Mouse (Mus musculus): ENCODE measurements around the gene Zfp592.
"Not testable (repeated sequence)": the region's sequence is repeated elsewhere in the genome, so short reads cannot be mapped to it uniquely, and the experiment has no call there.

Gene Zfp592

DNA sequence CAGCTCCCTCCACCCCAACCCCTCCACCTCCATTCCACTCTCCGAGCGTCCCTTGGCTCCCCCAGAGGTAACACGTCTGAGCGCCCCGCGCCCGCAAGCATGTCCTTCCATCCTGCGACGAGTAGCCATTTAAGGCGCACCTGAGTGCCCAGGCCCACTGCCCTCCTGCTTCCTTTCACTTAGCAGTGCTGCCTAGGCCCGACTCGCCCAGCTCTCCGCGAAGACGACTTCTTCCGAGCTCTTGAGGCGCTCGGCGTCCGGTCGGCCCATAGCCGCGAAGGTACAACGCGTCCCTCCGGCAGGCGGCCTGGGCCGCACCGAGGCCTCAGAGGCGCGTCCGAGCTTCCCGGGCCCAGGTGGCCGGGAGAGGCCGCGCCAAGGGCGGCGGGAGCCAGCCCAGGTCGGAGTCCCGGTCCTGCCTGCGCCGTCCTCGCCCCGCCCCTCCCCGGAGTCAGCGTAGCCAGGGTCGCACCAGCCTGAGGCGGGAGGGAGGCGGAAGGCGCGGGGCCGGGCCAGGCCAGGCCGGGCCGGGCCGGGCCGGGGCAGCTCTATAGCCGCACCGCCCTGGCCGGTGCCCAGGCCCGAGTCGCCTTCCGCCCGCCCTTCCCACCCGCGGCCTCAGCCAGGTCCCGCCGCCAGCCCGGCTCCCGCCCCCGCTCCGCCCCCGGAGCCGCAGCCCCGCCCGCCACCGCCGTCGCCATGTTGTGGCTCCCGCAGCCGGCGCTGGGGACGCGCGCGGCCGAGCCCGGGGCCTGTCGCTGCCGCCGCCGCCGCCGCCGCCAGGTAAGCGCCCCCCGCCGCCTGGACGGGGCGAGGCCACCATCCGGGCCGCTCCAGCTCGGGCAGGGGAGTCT lies at the start of gene Zfp592:
Gene Zfp592 (plus strand): TSS at position 702 of the 854 bp plus-strand sequence.
- peak; percentile 91 to 96 for DNase-seq

DNA sequence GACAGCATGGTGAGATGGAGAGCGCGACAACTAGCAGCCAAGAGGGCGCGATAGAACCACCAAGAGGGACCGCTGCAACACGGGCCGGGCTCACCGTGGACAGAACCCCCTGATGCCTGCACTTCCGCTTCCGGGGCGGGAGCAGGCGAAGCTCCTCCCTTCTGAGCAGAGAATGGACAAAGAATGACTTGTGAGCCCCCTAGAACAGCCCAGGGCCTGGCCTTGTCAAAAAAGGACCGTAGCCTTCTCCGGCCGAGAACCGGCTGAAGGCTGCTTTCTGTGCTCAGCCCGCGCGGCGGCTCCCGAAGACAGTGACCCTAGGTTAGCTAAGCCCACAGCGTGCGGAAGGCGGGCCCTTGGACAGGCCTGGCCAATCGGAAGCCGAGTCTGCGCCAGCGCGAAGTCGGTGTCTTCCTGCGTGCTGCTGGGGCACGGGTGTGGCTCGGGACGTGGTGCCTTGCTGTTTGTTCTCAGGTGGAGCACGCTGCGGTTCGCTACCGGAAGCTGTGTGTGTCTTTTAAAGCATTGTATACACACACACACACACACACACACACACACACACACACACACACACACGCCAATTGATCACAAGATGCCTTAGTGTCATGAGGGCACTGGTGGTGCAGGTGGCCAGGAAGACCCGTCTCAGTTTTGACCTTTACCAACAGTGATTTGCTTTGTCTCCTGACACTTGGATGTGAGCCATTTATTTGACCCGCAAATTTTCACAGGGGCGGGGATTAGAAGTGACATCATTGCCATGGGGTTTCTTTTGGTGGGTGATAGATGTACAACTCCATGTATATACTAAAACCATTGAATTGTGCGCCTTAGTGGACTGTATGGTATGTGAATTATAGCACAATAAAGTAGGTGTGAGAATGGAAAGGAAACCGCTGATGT lies 45.8 kb upstream of the Zfp592 start, which contains the start of gene Sec11a:
Gene Sec11a (minus strand): TSS at position 336 of the 906 bp plus-strand sequence.
- peak; percentile 97 to 98 for DNase-seq

DNA sequence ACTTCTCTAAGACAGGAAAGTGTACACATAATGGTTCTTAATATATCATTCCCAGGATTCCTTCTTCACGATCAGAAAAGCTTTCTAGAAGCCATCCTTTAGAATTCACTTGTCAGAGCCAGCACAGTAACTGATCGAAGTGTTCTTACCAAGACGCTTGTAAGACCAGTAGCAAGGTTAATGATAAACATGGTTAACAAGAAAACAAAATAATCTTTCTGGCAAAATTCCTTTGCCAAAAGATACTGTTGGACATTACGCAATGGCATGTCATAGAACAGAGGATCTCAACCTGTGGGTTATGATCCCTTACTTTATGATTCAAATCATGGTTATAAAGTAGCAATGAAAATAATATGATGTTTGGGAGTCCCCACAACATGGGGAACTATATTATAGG lies 42.0 kb upstream of the Zfp592 start:
- no peak for DNase-seq

DNA sequence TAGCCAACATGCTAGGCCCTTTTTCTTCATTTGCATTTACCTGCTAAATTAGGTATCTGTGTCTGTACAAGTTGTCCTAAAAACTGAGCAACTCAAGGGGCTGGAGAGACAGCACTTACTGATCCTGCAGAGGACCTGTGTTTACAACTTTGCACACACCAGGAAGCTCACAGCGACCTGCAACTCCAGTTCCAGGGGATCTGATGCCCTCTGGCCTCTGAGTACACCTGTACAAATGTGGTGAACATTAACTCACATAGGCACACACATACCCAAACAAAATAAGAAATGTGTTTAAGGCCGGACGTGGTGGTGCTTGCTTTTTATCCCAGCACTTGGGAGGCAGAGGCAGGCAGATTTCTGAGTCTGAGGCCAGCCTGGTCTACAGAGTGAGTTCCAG lies 41.3 kb upstream of the Zfp592 start:
- DNase-seq: no peak

DNA sequence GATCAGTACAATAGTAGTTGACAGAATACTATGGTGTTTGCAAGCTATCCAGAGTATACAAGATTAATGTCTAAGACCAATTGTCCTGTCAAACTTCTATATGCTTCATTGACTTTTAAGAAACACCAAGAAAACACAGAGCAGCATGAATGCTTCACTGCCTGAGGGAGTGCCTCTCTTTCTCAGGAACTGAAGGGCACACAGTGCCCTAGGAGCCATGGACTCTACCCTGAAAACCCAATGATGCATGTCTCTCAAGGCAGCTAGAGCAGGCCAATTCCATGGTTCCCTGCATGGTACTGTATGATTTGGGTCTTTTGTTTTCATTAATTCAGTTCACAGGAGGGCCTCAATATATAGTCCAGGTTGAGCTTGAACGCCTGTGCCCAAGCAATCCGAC lies 39.2 kb upstream of the Zfp592 start:
- no peak for DNase-seq

DNA sequence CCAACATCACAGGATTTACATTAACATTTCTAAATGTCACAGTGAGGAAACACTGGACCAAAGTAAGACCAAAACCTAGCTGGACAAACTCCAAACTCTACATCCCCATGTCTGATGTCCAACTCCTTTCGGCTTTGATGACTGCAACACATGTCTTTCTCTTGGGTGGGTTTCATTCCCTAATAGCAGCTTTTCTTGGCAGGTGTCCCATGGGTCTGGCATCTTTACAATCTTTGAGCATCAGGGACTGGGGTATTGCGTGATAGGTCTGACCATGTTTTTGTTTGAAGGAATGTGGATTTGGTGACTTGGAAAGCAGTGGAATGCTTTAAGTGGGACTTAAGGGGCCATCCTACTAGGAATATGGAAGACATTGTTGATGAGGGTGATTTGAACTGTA lies 36.6 kb upstream of the Zfp592 start:
- no peak for DNase-seq

DNA sequence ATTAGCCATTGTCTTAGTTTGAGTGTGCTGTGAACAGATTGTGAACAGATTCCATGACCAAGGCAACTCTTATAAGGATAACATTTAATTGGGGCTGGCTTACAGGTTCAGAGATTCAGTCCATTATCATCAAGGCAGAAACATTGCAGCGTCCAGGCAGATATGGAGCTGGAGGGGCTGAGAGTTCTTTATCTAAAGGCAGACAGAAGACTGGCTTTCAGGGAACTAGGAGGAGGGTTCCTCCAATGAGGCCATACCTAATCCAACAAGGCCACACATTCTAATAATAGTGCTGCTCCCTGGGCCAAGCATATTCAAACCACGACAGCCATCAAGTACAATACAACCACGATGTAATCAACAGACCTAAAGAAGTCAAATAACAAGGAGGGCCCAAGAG lies 34.5 kb upstream of the Zfp592 start:
- no peak for DNase-seq

DNA sequence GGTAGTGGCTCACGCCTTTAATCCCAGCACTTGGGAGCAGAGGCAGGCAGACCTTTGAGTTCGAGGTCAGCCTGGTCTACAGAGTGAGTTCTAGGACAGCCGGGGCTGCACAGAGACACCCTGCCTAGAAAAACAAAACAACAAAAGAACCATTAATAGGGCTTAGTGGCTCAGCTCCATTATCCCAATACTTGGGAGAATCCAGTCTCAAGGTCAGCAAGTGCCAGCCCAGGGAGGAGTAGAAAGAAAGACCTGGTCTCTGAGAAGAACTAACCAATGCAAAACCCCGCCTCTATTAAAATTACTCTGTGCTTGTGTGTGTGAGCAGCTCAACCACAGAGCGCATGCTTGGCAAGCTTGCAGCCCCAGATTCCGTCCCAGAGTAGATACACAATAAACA lies 30.7 kb upstream of the Zfp592 start:
- no peak for DNase-seq

DNA sequence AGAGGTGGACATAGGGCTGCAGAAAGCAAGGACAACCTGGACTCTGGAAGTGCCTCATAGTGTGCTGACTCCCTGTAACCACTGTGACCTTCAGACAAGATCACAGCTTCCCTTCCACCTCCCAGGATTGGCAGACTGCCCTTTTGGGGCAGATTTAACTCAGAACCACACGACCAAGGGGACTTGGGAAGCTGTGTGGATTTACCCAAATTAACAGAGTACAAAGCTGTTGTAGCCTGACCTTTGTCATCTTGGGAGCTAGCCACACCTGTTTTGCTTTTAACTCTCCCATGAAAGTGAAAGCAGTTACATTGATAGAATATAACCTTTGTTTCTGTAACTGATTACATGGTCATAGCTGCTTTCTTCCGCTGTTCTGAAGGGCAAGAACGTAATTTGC lies 22.6 kb upstream of the Zfp592 start:
- DNase-seq: no peak

DNA sequence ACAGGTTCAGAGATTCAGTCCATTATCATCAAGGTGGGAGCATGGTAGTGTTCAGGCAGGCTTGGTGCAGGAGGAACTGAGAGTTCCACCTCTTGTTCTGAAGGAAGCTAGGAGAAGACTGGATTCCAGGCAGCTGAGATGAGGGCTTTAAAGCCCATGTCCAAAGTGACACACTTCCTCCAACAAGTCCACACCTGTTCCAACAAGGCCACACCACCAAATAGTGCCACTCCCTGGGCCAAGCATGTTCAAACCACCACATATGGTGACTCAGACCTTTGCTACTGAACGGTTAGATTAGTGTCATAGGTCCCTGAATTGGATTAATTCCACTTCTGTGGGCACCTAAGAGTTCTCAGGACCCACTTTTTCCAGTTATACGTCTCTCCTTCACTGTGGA lies 22.1 kb upstream of the Zfp592 start:
- DNase-seq: no peak

DNA sequence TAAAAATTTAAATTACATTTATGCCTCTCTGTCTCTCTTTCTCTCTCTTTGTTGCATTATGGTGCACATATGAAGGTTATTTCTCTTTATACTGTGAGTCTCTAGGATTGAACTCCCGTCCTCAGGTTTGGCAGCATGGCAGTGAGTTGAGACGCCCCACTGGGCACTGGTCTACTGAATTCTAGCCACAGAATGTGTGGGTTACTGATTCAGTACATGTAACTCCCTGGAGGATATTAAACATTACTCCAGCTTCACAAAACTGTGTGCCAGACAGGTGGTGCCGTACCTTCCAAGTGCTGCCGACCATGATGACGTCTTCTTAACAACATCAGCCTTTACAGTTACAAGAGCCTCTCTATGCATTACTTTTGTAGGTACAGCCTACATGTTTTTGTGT lies 21.4 kb upstream of the Zfp592 start:
- DNase-seq: no peak

DNA sequence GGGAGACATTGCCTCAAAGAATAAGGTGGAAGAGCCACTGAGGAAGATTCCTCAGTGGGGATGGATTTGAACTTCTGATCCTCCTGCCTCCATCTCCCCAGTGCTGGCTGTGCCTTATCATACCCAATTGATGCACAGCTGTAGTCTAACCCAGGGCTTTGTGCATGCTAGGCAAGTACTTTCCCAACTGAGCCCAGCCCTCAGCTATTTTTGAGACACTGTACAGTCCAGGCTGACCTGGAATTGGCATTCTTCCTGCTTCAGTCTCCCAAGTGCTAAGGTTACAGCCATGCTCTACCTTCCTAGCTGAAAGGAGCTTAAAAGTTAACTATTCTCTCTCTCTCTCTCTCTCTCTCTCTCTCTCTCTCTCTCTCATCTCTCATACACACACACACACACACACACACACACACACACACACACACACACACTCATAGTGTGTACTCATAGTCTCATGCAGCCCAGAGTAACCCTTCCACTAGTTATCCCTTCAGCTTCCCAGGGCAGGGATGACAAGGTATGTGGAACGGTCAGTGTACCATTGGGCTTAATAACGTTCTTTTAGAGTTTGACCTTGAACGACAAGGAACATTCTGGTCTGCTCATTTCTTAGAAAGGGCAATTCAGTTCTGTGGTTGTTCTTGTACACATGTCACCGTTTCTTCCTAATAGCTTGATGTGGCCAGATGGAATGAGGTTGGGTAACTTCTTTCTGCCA lies 20.4 kb upstream of the Zfp592 start:
- not testable (repeated sequence) for DNase-seq

DNA sequence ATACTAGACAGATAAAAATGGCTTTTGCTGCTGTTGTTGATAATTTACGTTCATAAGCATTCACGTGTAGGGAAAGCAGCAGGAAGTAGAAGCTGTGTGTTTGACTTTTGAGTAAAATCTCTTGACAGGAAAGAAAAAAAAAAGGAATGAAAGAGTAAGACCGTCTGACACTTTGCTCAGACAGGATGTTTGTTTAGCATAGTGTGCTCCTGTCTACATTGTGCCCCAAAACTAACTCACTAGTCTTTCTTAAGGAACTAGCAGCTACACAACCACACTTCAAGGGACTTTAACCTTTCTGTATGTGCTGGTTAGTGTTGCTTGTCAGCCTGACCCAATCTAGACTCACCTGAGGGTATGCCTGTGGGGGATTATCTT lies 19.9 kb upstream of the Zfp592 start:
- DNase-seq: not testable (repeated sequence)

DNA sequence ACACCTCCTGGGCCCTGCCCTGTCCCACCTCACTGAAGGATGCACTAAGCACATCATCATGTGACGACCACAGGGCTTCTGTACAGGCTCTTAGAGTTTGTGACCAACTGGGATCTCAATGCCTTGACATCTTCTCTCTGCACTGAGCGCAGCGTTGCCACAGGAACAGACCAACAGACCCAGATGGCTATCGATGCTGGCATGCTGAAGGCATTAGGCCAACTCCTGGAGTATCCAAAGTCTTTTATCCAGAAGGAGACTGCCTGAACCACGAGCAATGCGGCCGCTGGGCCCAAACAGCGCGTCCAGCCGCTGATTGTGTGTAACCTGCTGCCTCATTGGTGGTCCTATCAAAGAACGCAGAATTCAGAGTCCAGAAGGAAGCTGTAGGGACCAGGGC lies 12.9 kb upstream of the Zfp592 start:
- peak; percentile 21 to 25 for DNase-seq

DNA sequence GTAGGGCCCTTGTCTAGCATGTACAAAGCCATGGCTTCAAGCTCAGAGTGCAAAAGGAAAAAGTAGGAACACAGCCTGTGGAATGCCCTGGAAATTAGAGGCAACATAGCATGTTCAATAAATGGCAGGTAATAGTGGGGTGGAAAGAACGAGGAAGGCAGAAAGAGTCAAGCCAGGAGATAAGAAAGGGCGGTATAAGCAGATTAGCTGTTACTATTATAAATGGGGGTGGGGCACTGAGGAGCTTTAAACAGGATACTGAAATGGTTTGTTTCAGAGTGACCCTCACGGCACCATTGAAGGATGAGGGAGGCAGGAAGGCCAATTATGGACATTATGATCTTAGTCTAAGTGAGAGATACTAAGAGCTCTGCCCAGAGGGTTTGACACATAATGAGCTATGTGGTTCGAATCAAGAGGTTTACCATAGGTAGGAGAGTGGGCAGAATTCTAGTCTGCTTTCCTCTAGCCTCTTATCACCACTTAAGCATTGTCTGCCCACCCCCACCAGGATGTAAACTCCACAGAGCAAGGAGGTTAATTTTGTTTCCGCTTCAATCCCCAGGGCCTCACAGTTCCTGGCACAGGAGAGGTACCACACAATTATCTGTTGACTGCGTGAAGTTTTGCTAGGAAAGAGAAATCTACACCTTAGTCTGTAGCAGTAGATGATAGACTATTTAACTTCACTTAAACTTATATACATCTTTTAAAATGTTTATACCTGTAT lies 6.9 kb upstream of the Zfp592 start:
- no peak for DNase-seq

DNA sequence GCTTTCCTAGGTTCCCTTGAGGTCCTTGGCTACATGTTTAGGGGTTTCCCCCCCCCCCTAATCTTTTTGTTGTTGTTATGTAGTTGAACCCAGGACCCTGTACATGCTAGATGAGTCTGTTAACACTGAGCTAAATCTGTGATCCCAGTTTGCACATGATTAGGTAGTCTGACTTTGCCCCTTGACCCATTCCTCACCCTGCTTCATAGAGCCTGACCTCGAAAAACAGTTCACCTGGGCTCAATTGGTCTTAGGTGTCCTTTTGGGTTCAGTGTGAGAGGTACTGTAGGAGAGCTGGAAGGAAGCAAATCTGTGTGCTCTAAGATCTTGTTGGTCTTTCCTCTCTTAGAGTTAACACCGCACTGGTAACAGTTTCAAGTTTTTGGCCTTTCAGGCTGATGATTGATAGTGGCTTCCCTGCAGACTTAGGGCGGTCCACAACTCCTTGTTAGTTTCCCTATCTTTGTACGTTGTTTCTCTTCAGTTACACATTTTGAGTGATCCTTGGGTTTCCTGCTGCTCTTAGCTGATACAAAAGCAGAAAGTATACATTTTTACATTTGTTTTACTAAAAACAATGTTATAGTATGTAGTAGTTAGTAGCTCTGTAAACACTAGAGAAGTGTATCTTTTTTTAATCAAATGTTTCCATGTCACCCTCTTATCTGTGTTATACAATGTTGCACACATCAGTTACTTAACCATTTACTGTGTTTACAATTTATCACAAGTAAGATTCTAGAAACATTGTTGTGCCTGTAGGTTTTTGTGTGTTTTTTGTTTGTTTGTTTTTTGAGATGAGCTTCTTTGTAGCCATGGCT lies 5.5 kb upstream of the Zfp592 start:
- DNase-seq: no peak

DNA sequence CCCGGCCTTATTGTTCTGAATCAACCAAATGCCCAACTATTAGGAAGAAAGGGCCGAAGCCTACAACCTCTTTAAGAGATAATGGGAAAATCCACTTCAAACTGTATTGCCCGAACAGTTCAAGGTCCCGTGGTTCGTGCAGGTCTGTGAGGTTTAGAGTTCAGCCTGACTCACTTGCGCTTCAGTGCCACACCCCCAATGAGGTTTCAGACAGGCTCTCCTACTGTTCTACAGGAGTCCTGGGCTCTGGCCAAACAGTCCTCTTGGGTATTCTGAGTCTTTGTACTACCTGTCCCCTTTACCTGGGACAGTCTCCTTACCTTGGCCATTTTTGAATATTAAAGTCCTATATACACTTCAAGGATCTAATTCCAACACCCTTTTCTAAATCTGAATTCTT lies 3.2 kb upstream of the Zfp592 start:
- DNase-seq: no peak

DNA sequence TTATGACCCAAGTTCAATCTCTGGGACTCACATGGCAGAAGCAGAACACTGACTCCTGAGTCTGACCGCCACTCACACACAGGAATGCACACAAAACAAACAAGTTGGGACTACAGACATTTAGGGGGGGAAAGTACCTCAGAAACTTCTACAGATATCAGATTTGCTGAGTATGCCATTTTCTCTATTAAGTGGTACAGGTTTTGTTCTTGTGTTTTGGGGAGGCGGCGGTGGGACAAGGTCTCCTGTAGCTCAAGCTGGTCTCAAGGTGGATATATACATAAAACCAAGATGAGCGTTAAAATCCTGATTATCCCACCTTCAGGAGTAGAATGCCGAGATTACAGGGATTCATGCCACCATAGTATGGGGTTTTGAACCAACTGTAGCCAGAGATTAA lies 1.9 kb upstream of the Zfp592 start:
- no peak for DNase-seq

DNA sequence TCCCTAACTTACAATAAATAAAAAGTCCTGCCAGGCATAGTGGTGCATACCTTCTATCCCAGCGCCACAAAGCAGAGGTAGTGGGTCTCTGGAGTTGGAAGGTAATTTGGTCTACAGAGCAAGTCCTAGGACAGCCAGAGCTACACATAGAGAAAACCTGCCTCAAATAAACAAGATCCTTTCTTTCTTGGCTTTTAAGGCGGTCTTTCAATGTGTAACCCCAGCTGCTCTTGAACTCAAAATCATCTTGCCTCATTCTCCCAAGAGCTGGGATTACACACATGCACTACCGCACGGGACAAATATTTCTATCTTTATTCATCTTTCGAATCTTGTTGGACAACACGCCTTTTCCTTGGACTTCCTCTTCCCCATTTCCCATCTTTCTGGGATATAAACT lies 1.4 kb upstream of the Zfp592 start:
- DNase-seq: no peak

DNA sequence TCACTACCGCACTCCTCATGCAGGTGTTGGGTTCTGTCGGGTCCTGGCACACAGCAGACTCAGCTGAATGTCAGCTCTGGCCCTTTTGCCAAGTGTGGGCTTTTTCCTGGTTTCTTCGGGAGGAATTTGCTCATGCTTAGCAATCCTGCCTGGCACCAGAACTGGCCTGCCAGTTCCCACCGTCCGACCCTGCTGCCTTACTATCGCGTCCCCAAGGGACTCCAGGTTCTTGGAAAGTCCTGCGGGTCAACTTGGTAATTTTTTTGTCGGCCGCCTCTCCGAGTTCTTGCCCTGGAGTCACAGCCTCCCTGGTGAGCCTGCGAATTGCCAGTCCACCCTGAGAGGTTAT lies 876 bp upstream of the Zfp592 start:
- DNase-seq: no peak

DNA sequence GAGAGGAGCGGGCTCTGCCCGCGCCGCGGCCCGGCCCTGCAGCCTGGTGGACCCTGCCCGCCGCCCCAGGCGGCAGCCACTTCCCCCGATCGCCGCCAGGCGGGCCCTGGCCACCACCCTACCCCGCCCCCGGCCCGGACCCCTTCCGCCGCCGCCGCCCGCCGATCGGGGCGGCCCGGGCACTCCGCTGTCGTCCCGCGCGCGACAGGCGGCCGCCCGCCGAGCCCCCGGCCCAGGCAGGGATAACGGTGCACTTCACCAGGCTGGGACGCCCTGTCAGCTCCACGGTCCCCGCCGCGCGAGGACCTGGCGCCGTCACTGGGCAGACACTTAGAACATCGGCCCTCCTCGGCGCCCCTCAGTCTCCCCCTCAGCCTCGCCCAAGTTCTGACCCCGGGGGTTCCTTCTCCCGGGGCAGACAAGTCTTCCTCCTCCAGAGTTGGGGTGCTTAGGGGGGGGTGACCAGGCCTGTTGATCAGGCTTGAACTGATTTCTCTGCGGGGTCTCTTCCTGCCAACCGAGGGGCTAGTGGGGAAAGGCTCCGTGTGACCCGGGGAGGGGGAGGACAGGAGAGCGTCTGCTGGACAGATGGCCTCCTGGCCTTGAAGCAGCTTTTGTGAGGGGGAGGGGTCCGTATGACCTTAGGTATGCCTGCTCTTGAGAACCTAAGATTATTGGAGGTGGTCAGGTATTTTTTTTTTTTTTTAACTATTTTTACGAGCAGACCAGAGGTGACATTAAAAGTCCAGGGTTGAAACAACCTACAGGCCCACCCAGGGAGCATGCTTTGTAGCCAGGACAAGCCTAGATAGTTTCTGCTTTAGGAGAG lies 567 bp downstream of the Zfp592 start:
- peak in 1 of 2 experiments; percentile 56 for DNase-seq
